Mouse (Mus musculus): Measurements from ENCODE around the gene Gbf1. TPM values are rescaled to one million over a fixed set of nuclear protein-coding genes. Genes with fewer than 3 reads are reported as not detected.

Gbf1 gene
- polyA plus RNA-seq, 1 experiment: 80.6 TPM

DNA sequence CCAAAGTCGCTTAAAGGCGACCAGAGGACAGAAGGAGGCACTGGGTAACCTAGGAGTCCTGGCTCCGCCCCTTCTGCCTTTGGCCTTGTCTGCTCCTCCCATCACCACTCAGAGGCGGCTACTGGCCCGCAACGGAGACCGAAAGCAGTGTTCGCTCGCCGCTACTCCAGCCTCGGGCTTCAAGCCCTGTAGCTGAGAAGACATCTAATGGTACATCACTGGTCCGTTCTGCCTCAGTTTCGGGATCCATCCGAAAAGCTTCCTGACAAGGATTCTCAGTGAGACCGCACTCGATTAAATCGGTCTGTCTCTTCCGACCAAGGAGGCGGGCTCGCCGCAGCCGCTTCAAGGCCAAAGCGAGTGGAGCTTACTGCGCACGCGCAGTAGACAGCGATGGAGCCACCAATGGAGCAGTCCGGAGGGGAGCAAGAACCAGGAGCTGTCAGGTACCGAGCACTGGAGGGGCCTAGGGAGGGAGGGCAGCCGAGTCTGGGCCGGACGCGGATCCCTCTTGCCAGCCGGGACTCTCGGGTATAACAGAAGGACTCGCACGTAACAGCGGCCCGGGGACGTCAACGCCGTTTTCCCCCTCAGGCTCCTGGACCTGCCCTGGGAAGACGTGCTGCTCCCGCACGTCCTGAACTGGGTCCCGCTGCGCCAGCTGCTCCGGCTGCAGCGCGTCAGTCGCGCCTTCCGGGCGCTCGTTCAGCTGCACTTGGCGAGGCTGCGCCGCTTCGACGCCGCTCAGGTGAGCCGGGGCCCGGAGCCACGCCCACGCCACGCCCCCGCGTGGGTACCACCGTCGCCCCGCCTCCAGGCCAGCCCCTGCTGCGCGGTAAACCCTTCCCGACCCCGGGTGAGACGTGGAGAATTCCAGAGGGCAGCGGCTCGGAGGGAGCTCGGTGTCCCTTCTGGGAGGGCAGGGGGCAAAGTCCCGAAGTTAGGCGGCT, 176.0 kb downstream of the Gbf1 start, which contains the start of gene Fbxl15:
Gene Fbxl15, plus strand, starts transcription at position 104 of the 950 bp plus-strand sequence.
- peak; percentile 92 for DNase-seq
- TF ChIP-seq CTCF (IDR thresholded peaks at IDR 0.05; ENCODE audit: insufficient read depth, low read length) (no peak), POLR2A (IDR thresholded peaks at IDR 0.05; ENCODE audit: borderline replicate concordance, extremely low read depth, low read depth, low read length) (peak; percentile 57; the same call in 1 of the 2 replicates)
- Histone ChIP-seq H3K4me1 (ENCODE audit: control insufficient read depth, insufficient read depth, low read length) (peaks cover 7% of the 10 kb centered on the region), H3K4me3 (replicated peaks; ENCODE audit: extremely low read depth, low read depth, low read length) (peak within 1 kb of the TSS; percentile 95)
- WGBS: under 1% methylated on average over 80 of the region's 81 CpGs

DNA sequence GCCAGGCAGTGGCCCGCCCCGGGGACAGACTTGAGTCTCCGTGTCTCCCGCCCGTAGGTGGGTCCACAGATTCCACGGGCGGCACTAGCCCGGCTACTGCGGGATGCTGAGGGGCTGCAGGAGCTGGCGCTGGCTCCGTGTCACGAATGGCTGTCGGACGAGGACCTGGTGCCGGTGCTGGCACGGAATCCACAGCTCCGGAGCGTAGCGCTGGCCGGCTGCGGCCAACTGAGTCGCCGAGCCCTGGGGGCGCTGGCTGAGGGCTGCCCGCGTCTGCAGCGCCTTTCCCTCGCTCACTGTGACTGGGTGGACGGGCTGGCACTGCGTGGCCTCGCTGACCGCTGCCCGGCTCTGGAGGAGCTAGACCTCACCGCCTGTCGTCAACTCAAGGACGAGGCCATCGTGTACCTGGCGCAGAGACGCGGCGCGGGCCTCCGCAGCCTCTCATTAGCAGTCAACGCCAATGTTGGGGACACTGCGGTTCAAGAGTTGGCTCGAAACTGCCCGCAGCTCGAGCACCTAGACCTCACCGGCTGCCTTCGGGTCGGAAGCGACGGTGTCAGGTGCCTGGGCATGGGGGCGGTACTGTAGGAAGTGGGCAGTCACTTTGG, 176.8 kb downstream of the Gbf1 start:
- DNase-seq: no peak
- Histone ChIP-seq H3K4me3 (replicated peaks; ENCODE audit: extremely low read depth, low read depth, low read length) (peak overlapping the region; percentile 95), H3K4me1 (ENCODE audit: control insufficient read depth, insufficient read depth, low read length) (peaks cover 7% of the 10 kb centered on the region)
- TF ChIP-seq CTCF (IDR thresholded peaks at IDR 0.05; ENCODE audit: insufficient read depth, low read length) (no peak), POLR2A (IDR thresholded peaks at IDR 0.05; ENCODE audit: borderline replicate concordance, extremely low read depth, low read depth, low read length) (no peak)
- 3% methylated on average over 54 of the region's 54 CpGs for whole genome bisulfite sequencing

DNA sequence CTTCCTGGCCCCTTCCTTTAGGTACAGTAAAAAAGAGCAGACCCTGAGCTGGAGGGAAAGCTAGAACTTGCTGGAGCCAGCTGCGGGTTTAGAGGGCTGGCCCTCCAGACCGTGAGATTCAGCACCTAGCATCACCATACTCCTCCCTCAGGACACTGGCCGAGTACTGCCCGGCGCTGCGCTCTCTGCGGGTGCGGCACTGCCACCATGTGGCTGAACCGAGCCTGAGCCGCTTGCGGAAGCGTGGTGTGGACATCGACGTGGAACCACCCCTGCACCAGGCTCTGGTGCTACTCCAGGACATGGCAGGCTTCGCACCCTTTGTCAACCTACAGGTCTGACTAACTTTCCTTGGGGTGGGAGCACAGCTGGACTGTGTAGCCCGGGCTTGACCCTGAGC, 177.6 kb downstream of the Gbf1 start:
- WGBS: 4% methylated on average over 16 of the region's 16 CpGs

DNA sequence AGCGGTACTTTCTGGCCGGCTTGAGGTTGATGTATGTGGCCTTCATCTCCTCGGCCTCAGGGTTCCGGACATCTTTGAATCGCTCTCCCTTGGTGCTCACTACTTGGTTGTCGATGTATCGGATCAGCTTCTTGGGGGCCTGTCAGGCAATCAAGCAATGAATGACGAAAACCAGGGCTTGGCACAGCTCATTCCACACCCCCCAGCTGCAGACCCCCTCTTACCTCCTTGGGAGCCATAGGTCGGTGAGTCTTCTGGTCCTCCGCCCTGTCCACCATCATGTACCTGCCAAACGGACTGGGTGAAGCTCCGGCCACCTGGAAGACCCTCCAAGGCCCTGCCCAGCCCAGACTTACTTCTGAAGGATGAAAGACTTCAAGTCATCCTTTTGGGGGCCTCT, 178.4 kb downstream of the Gbf1 start:
- Histone ChIP-seq H3K4me1 (ENCODE audit: control insufficient read depth, insufficient read depth, low read length) (peaks cover 7% of the 10 kb centered on the region), H3K4me3 (replicated peaks; ENCODE audit: extremely low read depth, low read depth, low read length) (no peak overlapping the region)
- TF ChIP-seq CTCF (IDR thresholded peaks at IDR 0.05; ENCODE audit: insufficient read depth, low read length) (no peak), POLR2A (IDR thresholded peaks at IDR 0.05; ENCODE audit: borderline replicate concordance, extremely low read depth, low read depth, low read length) (no peak)
- WGBS: 92% methylated on average over 12 of the region's 12 CpGs
- DNase-seq: no peak

More for the DNA sequence above, 177.6 kb downstream of the Gbf1 start:
- peak; percentile 83 for DNase-seq
- TF ChIP-seq POLR2A (IDR thresholded peaks at IDR 0.05; ENCODE audit: borderline replicate concordance, extremely low read depth, low read depth, low read length) (no peak), CTCF (IDR thresholded peaks at IDR 0.05; ENCODE audit: insufficient read depth, low read length) (peak; percentile 80)
- Histone ChIP-seq H3K4me3 (replicated peaks; ENCODE audit: extremely low read depth, low read depth, low read length) (no peak overlapping the region), H3K4me1 (ENCODE audit: control insufficient read depth, insufficient read depth, low read length) (peaks cover 7% of the 10 kb centered on the region)

DNA sequence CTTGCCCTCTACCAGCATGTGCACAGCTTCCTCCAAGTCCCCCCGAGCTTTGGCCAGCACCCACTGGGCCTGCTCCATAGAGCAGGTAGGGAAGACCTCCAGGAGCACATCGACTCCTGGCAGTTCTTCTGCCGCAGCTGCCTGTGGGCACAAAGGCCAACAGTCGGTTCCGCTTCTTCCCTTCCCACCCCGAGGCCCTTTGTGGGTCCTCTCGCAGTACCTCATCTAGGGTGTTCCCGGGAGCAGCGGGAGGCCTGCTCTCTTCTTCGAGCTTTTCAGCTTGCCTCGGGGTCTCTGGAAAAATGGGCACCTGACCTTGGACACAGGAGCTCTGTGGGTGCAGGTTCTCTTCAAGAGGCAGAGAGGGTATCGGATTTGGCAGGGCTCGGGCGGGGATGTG, 179.0 kb downstream of the Gbf1 start:
- DNase-seq: no peak
- H3K4me1 ChIP-seq (ENCODE audit: control insufficient read depth, insufficient read depth, low read length): peaks cover 7% of the 10 kb centered on the region
- TF ChIP-seq POLR2A (IDR thresholded peaks at IDR 0.05; ENCODE audit: borderline replicate concordance, extremely low read depth, low read depth, low read length) (no peak), CTCF (IDR thresholded peaks at IDR 0.05; ENCODE audit: insufficient read depth, low read length) (no peak)
- WGBS: 91% methylated on average over 14 of the region's 14 CpGs
- no peak overlapping the region for H3K4me3 ChIP-seq (replicated peaks; ENCODE audit: extremely low read depth, low read depth, low read length)

DNA sequence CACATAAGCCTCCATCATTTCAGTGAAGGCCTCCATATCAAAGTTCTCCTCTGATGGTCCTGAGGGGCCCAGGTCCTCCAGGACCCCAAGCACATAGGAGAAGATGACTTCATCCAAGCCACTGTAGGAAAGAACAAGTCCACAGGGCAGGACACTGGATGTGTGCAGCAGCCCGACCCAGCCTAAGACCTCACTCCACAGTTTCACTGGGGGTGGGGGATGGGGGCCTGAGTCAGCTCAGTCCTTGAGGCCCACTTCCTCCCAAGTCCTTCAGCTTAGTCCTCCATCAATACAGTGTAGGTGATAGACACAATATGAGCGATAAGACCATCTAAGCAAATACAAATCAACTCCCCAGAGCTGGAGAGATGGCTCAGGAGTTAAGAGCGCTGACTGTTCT, 179.6 kb downstream of the Gbf1 start:
- WGBS: 85% methylated on average over 3 of the region's 3 CpGs
- H3K4me1 ChIP-seq (ENCODE audit: control insufficient read depth, insufficient read depth, low read length): peaks cover 7% of the 10 kb centered on the region
- no peak for DNase-seq
- H3K4me3 ChIP-seq (replicated peaks; ENCODE audit: extremely low read depth, low read depth, low read length): no peak overlapping the region
- TF ChIP-seq CTCF (IDR thresholded peaks at IDR 0.05; ENCODE audit: insufficient read depth, low read length) (no peak), POLR2A (IDR thresholded peaks at IDR 0.05; ENCODE audit: borderline replicate concordance, extremely low read depth, low read depth, low read length) (no peak)

DNA sequence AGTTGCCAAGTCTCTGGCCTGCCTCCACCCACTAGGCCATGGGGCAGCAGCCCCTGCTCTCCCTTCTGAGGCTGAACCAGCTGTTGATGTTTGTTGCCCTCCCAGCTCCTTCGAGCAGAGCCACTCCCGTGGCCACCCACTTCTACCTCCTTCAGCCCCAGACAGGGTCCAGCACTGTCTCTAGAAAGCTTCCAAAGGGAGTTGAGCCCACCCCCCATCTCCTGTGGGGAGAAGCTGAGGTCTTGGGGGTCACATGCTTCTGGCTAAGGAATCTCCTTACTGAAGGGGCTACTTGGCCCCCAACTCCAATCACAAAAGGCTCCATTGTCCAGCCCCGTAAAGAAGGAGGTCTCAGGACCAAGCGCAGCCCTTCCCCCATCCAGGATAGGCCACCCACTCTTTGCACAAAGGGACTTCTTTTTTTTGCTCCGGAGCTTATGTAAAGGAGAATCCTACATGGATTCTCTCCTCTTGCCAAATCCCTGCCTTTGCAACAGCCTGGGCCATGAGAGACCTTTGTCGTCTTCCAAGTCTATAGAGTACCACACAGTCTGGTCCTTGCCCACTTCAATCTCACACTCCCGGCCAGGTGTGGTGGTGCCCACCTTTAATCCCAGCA, 180.5 kb downstream of the Gbf1 start:
- 68% methylated on average over 7 of the region's 7 CpGs for WGBS
- Histone ChIP-seq H3K4me1 (ENCODE audit: control insufficient read depth, insufficient read depth, low read length) (peaks cover 5% of the 10 kb centered on the region; the same call in 1 of the 2 replicates), H3K4me3 (replicated peaks; ENCODE audit: extremely low read depth, low read depth, low read length) (no peak overlapping the region)
- TF ChIP-seq CTCF (IDR thresholded peaks at IDR 0.05; ENCODE audit: insufficient read depth, low read length) (no peak), POLR2A (IDR thresholded peaks at IDR 0.05; ENCODE audit: borderline replicate concordance, extremely low read depth, low read depth, low read length) (no peak)
- no peak for DNase-seq

DNA sequence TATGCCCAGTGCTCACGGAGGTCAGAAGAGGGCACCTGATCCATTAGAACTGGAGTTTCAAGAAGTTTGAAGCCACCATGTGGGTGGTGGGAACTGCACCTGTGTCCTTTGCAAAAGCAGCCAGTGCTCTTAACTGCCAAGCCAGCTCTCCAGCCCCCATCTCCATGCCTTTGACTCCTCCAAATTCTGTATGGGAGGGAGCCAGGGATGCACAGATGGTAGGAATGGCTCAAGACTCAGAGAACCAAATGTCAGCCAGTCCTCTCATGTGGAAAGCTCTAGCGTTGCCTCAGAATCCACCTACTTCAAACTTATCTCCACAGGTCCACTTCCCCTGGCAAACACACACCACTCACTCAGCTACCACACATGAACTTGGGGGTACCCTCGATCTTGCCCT, 181.6 kb downstream of the Gbf1 start:
- no peak for TF ChIP-seq POLR2A (IDR thresholded peaks at IDR 0.05; ENCODE audit: borderline replicate concordance, extremely low read depth, low read depth, low read length)
- TF ChIP-seq CTCF (IDR thresholded peaks at IDR 0.05; ENCODE audit: insufficient read depth, low read length): no peak
- Histone ChIP-seq H3K4me1 (ENCODE audit: control insufficient read depth, insufficient read depth, low read length) (peaks cover 9% of the 10 kb centered on the region; the same call in 1 of the 2 replicates), H3K4me3 (replicated peaks; ENCODE audit: extremely low read depth, low read depth, low read length) (no peak overlapping the region)
- no peak for DNase-seq
- WGBS: 84% methylated on average over 3 of the region's 3 CpGs

Other genes starting within 250 kb of the Gbf1 start
- 6.7 and 9.5 TPM in 2 replicates for gene Armh3, start 154.0 kb upstream of the Gbf1 start, polyA plus RNA-seq (2012; rRNA removed)
- gene Hps6, start 149.0 kb upstream of the Gbf1 start, polyA plus RNA-seq (2012; rRNA removed): 7.5 and 8.7 TPM in 2 replicates
- gene Pprc1, start 107.6 kb upstream of the Gbf1 start, polyA plus RNA-seq (2012; rRNA removed): 18.3 and 19.3 TPM in 2 replicates
- gene Ldb1, start 107.3 kb upstream of the Gbf1 start, polyA plus RNA-seq (2012; rRNA removed): 220 TPM in 2 replicates
- gene Nolc1, start 76.6 kb upstream of the Gbf1 start, polyA plus RNA-seq (2012; rRNA removed): 7.4 and 9.8 TPM in 2 replicates
- 1.3 TPM in 1 of 2 replicates, not detected in the other for gene Elovl3, start 20.6 kb upstream of the Gbf1 start, polyA plus RNA-seq (2012; rRNA removed)
- gene Pitx3, start 4.2 kb upstream of the Gbf1 start, polyA plus RNA-seq (2012; rRNA removed): 0.86 TPM in 1 of 2 replicates, not detected in the other
- gene Nfkb2, start 151.8 kb downstream of the Gbf1 start, polyA plus RNA-seq (2012; rRNA removed): 56.5 and 60.6 TPM in 2 replicates
- gene Psd, start 174.6 kb downstream of the Gbf1 start, polyA plus RNA-seq (2012; rRNA removed): 2.3 and 2.4 TPM in 2 replicates
- 10.7 and 15.5 TPM in 2 replicates for gene Fbxl15, start 175.7 kb downstream of the Gbf1 start, polyA plus RNA-seq (2012; rRNA removed)
- gene Cuedc2, start 186.2 kb downstream of the Gbf1 start, polyA plus RNA-seq (2012; rRNA removed): 47.1 and 53.9 TPM in 2 replicates
- gene Mfsd13a, start 188.6 kb downstream of the Gbf1 start, polyA plus RNA-seq (2012; rRNA removed): 26.5 and 27.1 TPM in 2 replicates
- 6.8 and 10.1 TPM in 2 replicates for gene 2310034G01Rik, start 197.8 kb downstream of the Gbf1 start, polyA plus RNA-seq (2012; rRNA removed)
- 85.4 and 112 TPM in 2 replicates for gene Actr1a, start 243.2 kb downstream of the Gbf1 start, polyA plus RNA-seq (2012; rRNA removed)
- gene Sufu, start 244.4 kb downstream of the Gbf1 start, polyA plus RNA-seq (2012; rRNA removed): 17.5 and 18.0 TPM in 2 replicates